Mouse (Mus musculus): ENCODE measurements around the gene Cnn2. TPM values are rescaled to one million over a fixed set of nuclear protein-coding genes. Genes with fewer than 3 reads are reported as not detected.

Cnn2 gene
- total and polyA plus RNA-seq, 2 experiments from 2014 or later: 15.7 to 28.2 TPM

DNA sequence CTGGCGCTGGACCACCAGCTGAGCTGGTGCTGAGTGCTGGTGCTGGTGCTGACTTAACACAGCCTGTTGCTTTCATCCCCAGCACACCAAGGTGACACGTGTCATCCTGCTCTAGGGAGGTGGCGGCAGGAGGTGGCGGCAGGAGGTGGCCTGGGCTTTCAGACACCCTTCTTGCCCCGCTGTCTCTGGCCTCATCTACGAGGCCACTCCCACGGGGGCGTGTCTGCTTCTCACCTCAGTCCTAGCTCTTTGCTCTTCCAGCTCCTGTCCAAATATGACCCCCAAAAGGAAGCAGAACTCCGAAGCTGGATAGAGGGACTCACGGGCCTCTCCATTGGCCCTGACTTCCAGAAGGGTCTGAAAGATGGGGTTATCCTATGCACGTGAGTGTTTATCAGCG lies 2.7 kb downstream of the Cnn2 start:
- no peak for ATAC-seq
- no peak for DNase-seq
- Histone ChIP-seq H3K9me3 (ENCODE audit: low read length) (no peaks in the 10 kb centered on the region), H3K9ac (no peak overlapping the region), H3K4me3 (ENCODE audit: low read depth, low read length) (no peak overlapping the region), H3K4me1 (ENCODE audit: insufficient read depth) (peaks cover 4% of the 10 kb centered on the region; the same call in 1 of the 2 replicates), H3K4me2 (ENCODE audit: low read depth) (no peak overlapping the region), H3K27me3 (ENCODE audit: insufficient read depth, low read length) (peaks cover 30% of the 10 kb centered on the region), H3K27ac (ENCODE audit: low read depth, low read length) (no peak overlapping the region), H3K36me3 (ENCODE audit: insufficient read depth) (no peaks in the 10 kb centered on the region)
- TF ChIP-seq CTCF (IDR thresholded peaks at IDR 0.05; ENCODE audit: low read depth): no peak
- 56% methylated on average over 12 of the region's 12 CpGs for WGBS

DNA sequence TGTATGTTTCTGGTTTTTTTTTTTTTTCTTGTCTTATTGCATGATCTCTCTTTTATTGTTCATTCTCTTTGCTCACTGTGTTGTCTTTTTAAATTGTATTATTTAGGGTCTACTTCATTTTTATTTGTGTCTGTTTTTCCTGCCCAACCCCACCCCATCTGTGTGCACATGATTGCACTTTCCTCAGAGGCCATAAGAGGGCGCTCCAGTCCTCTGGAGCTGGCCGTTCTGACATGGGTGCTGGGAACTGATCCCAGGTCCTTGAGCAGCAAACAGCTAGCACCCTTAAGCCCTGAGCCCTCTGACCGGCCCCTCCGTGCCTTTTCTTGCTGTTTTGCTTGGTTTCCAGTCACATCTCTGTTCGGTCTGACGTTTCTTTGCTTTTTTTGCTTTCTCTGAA lies 3.2 kb downstream of the Cnn2 start:
- DNase-seq (no peak), ATAC-seq (no peak)
- no peaks in the 10 kb centered on the region for H3K36me3 ChIP-seq (ENCODE audit: insufficient read depth)
- H3K9me3 ChIP-seq (ENCODE audit: low read length): no peaks in the 10 kb centered on the region
- H3K4me1 ChIP-seq (ENCODE audit: insufficient read depth): no peaks in the 10 kb centered on the region
- no peak overlapping the region for H3K4me3 ChIP-seq (ENCODE audit: low read depth, low read length)
- peak; percentile 34 for TF ChIP-seq CTCF (IDR thresholded peaks at IDR 0.05; ENCODE audit: low read depth)
- peaks cover 30% of the 10 kb centered on the region for H3K27me3 ChIP-seq (ENCODE audit: insufficient read depth, low read length)
- H3K9ac ChIP-seq: no peak overlapping the region
- H3K4me2 ChIP-seq (ENCODE audit: low read depth): no peak overlapping the region
- 88% methylated on average over 6 of the region's 6 CpGs for WGBS
- H3K27ac ChIP-seq (ENCODE audit: low read depth, low read length): no peak overlapping the region

DNA sequence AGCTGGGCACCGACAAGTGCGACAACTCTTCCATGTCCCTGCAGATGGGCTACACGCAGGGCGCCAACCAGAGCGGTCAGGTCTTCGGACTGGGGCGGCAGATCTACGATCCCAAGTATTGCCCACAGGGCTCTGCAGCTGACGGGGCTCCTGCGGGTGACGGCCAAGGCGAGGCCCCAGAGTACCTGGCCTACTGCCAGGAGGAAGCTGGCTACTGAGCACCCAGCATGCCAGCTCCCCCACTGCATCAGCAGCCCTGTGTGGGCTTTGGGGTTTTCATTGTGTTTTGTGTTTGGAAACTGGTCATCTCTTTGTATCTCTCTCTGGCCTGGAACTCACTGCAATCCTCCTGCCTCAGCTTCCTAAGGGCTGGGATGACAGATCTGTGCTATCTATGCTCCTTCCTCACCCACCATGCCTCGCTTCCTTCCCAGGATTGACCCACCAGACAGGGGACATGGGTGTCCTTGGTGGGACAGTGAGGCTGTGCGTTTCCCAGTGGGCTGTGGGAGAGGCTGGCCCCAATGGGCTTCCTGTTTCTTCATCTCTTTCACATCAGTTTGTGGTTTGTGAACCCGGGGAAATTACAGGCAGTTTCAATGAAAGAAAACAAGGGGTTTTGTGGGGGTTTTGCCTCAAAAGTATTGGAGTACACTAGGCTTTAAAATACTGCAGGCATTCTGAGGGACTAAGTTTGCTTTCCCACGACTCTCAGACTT lies 6.2 kb downstream of the Cnn2 start:
- ATAC-seq (no peak), DNase-seq (no peak)
- WGBS: 79% methylated on average over 16 of the region's 16 CpGs
- Histone ChIP-seq H3K4me2 (ENCODE audit: low read depth) (no peak overlapping the region), H3K27me3 (ENCODE audit: insufficient read depth, low read length) (peaks cover 6% of the 10 kb centered on the region), H3K9ac (no peak overlapping the region), H3K36me3 (ENCODE audit: insufficient read depth) (no peaks in the 10 kb centered on the region), H3K4me3 (ENCODE audit: low read depth, low read length) (no peak overlapping the region), H3K9me3 (ENCODE audit: low read length) (no peaks in the 10 kb centered on the region), H3K4me1 (ENCODE audit: insufficient read depth) (no peaks in the 10 kb centered on the region), H3K27ac (ENCODE audit: low read depth, low read length) (no peak overlapping the region)
- TF ChIP-seq CTCF (IDR thresholded peaks at IDR 0.05; ENCODE audit: low read depth): no peak

DNA sequence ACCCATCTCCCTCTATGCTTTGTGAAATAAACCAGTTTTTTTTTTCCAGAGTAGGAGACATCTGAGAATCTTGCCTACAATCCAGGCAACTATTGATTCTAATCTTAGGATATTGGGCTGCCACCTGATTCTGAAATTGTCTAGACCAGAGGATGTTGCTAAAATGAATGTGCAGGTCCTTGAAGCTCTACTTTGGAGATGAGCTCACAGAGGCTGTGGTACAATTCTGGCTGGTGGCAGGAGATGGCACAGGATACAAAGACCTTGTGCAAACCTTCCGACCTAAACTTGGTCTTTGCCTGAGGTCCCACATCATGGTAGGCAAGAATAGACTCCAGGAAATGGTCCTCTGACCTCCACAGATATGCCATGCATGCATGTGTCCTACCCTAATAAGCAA lies 7.3 kb downstream of the Cnn2 start:
- no peak for TF ChIP-seq CTCF (IDR thresholded peaks at IDR 0.05; ENCODE audit: low read depth)
- no peak for DNase-seq
- H3K27me3 ChIP-seq (ENCODE audit: insufficient read depth, low read length): no peaks in the 10 kb centered on the region
- no peaks in the 10 kb centered on the region for H3K36me3 ChIP-seq (ENCODE audit: insufficient read depth)
- no peak overlapping the region for H3K9ac ChIP-seq
- H3K4me2 ChIP-seq (ENCODE audit: low read depth): no peak overlapping the region
- H3K4me3 ChIP-seq (ENCODE audit: low read depth, low read length): no peak overlapping the region
- no peak for ATAC-seq
- no peak overlapping the region for H3K27ac ChIP-seq (ENCODE audit: low read depth, low read length)
- WGBS: 79% methylated on average over 1 of the region's 1 CpGs
- H3K9me3 ChIP-seq (ENCODE audit: low read length): no peaks in the 10 kb centered on the region
- H3K4me1 ChIP-seq (ENCODE audit: insufficient read depth): no peaks in the 10 kb centered on the region

DNA sequence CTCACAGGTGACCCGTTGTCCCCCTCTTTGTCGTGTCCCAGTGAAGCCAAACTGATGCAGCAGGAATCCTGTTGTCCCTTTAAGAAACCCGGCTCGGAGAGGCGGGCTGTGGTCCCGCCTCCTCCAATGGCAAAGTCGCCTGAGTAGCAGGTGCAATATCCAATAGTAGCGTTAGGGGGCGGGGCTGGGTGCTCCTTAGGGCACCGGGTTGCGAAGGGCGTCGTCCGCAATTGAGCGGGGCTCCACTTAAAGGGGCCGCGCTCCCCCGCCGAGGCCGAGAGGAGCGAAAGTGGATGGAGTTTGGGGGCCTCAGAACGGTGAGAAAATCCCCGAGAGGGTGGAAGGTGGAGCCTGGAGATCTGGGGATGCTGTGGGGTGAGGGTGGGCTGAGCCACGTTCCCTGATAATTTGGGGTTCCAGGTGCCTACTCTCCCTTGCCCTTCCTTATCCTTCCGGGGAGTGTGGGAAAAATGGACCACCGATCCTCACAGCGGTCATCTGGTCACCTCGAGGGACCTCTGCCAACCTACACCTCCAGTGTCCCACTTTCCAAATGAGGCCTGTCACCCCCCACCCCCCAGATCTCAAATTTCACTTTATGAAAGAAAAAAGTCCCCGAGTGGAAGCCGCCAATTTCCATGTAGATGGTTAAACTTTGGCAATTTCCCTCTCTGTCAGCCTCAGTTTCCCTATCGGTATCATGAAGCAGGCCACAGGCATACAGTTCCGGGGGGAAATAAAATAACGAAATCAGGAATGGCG lies 8.1 kb downstream of the Cnn2 start, which contains the start of gene Abca7:
Gene Abca7 (plus strand): TSS at position 223 of the 762 bp plus-strand sequence.
- peak within 1 kb of the TSS; percentile 79 for H3K4me2 ChIP-seq (ENCODE audit: low read depth)
- ATAC-seq (peak; percentile 95), DNase-seq (peak; percentile 97)
- H3K4me3 ChIP-seq (ENCODE audit: low read depth, low read length): peak within 1 kb of the TSS; percentile 44
- peak; percentile 6; the same call in 1 of the 2 replicates for TF ChIP-seq CTCF (IDR thresholded peaks at IDR 0.05; ENCODE audit: low read depth)
- H3K9ac ChIP-seq: peak within 1 kb of the TSS; percentile 43
- 0 out of 2 replicates have a peak within 1 kb of the TSS, but pooled peaks have one; percentile 23 for H3K27ac ChIP-seq (ENCODE audit: low read depth, low read length)
- no peaks in the 10 kb centered on the region for H3K9me3 ChIP-seq (ENCODE audit: low read length)
- no peaks in the 10 kb centered on the region for H3K27me3 ChIP-seq (ENCODE audit: insufficient read depth, low read length)
- H3K4me1 ChIP-seq (ENCODE audit: insufficient read depth): no peaks in the 10 kb centered on the region
- no peaks in the 10 kb centered on the region for H3K36me3 ChIP-seq (ENCODE audit: insufficient read depth)
- WGBS: under 1% methylated on average over 34 of the region's 34 CpGs

DNA sequence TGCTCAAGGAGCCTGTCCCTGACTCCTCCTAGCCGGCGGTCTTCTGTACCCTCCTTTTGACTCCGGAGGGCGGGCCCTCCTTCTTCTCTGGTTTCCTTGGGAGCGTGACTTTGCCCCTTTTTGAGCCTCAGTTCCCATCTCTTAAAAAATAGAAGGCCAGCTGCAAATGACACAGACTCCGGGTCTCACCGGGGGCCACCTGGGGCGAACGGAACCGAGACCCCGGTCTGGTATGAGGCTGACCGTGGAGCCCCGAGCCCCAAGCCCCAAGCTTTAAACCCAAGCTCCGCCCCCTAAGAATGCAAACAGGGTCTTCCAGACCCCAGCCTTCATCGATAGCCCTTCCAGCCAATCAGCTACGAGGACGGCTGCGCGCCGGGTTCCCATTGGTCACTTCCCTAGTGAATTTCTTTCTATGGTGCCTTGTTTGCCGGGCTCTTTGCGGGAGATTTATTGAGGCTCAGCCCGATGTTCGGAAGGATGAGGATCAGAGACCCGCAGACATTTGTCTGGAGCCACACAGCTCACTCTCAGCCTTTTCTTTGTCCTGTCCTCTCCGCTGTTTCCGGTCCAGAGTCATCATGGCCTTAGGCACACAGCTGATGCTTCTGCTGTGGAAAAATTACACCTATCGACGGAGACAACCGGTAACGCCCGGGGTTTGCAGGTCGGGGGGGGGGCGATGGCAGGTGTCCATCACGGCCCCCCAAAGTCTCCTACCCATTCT lies 8.8 kb downstream of the Cnn2 start:
- Histone ChIP-seq H3K9me3 (ENCODE audit: low read length) (no peaks in the 10 kb centered on the region), H3K27ac (ENCODE audit: low read depth, low read length) (0 out of 2 replicates have a peak overlapping the region, but pooled peaks have one; percentile 23), H3K4me3 (ENCODE audit: low read depth, low read length) (peak overlapping the region; percentile 44), H3K4me2 (ENCODE audit: low read depth) (peak overlapping the region; percentile 79), H3K36me3 (ENCODE audit: insufficient read depth) (no peaks in the 10 kb centered on the region), H3K9ac (peak overlapping the region; percentile 43; the same call in 1 of the 2 replicates), H3K27me3 (ENCODE audit: insufficient read depth, low read length) (no peaks in the 10 kb centered on the region), H3K4me1 (ENCODE audit: insufficient read depth) (no peaks in the 10 kb centered on the region)
- TF ChIP-seq CTCF (IDR thresholded peaks at IDR 0.05; ENCODE audit: low read depth): no peak
- WGBS: 2% methylated on average over 35 of the region's 35 CpGs
- ATAC-seq (peak; percentile 83), DNase-seq (peak; percentile 90)

All from forebrain, postnatal 0 days (tissue).